Mouse (Mus musculus) testis, postnatal 10 days (tissue): ENCODE results near the gene Crb2.

ENCODE experiments used
- DNase-seq: peaks from one replicate; pipeline ENCODE4 v3.0.0; 2021; ENCODE audit warnings: low spot score

Crb2 gene

DNA sequence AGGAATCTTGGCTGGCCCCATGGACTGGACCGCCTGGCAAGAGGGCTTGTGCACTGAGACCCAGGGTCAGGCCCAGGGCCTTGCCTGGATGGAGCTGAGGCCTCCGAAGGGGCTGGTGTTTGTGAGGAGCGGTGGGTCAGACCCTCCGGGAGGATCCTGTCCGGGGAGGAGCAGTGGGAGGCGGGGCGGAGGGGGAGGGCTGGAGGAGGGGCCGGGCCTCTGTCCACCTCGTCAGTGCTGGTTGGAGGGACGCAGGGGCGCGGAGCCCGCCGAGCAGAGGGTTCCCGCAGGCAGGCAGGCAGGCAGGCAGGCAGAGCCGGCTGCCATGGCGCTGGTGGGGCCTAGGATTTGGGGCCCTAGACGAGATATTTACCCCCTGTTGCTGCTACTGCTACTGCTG, at the start of gene Crb2:
Gene Crb2, plus strand, starts transcription at position 234 of the 400 bp plus-strand sequence.
- DNase-seq = no peak

DNA sequence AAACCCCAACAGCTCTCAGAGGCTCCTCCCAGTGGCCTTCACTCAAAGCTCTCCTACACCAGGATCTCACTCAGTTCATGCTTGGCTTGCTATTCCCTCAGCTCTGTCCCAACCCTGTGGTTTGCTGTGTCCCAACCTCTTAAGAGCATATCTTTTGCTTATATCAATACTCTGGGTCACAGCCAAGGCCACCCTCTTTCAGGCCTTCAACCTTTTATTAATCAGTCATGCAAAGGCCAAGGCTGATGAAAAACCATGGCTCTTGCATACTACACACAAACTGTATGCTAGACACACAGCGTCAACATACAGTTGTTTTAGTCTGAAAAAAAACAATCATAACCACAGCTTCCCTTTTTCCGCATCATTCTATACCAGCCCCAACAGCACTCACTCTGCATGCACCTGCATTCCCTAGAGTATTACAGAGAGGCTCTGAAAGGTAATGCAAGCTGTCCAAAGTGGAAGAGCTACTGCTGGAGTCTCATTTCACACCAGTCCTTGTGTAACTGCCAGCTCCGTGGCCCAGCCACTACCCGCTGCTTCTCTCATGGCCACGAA, 44.7 kb upstream of the Crb2 start:
- no peak for DNase-seq

DNA sequence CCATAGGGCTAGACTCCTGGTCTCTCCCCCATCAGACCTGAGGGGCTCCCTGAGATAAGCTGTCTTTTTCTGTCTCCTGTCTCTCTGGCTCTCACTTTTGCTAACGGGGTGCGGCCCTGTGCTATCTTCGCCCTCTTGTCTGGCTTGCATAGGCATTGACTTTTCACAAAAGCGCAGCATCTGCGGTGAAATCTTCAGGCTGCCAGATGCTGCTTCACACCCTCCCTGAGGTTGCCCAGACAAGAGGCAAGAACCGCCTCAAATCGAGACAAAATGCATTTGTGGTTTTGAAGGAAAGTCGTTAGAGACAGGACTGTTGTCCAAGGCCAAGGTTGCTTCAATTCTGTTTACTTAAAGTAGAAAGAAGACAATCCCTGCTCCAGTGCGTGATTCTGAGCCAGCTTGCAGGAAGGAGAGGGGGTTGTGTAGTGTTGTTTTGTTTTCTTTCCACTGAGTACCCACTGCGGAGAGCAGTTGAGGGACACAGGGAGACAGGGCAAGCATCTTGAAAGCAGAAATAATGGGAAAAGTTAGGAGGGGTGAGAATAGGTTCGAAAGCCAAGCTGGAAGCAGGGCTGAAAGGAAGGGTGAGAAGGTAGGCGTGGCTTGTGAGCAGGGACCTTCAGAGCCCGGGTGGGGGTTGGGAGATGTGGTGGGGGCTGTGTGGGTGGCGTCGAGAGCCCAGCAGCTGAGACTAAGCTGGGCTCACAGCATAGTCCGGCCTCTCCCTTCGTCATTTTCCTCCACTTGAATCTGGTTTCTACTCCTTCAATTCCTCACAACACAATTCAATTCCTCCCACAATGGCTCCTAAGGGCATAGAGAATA, 40.9 kb upstream of the Crb2 start:
- peak; percentile 74 for DNase-seq

DNA sequence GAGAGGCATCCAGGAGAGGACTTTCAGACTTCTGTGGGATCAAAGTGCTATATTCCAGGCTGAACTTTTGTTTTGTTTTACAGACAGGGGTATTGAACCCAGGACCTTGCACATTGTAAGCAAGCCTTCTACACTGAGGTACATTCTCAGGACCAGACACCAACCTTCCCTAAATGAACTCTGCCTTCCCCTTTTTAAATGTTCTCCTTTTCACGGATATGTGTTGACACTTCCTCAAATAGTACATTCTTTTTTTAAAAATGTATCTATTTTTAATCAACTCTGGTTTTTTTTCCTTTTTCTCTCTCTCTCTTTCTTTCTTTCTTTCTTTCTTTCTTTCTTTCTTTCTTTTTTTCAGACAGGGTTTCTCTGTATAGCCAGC, 40.3 kb upstream of the Crb2 start:
- no peak for DNase-seq

DNA sequence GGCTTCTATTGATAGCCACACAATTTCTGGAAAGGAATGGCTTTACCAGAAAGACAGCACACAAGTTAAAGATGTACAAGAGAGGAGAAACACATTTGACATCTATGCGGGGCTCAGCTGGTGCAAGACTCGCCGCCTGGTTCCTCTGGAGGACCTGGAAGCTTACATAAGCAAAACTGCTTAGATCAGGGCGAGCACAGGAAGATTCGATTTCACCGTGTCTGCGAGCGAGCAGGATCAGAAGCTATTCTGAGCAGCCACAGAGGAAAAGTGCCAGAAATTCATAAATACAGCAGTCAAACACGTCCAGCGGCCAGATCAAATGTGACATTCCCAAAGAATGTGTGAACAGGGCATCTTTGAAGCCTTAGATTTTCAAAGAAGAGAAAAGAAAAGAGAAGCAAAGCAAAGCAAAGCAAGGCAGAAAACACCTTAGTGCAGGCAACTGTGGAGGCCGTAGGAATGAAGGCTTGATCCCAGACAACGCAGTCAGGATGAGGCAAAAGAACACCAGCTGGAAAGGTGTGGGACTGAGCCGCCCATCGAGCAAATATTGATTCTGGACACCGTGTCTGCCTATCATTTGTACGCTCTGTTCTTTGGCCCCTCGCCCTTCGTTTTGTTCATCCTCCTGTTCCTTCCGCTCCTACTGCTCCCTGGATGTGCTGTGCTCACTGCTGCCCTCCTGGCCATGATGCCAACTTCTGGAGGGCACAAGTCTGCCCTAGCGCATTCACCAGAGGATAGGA, 34.1 kb upstream of the Crb2 start:
- DNase-seq = no peak

DNA sequence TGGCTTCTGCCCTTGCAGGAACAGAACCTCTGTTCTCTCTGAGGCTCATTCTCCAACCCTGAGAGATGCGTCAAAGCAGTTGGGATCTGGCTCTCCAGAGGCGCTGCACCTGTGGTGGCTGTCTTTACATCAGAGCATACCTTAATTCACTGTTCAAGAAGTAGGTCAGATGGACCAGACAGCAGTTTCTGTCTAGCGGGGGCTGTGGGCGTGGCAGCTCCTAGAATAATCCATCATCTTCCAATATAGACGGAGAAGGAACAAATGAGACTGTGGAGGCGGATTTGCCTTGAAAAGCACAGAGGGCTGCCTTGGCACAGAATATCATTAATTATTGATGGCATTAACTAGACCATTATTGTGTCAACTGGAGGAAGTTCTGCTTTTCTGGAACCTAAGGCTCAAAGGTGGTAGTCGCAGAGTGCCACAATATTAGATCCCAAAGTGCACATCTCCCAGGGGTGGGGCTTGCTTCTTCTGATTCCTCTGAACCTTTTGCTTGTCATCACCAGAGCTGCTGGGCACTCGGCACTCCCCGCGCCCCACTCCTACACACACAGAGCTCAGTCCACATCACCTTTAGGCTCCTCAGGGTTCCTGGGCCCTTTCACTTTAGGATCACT, 31.2 kb upstream of the Crb2 start:
- no peak for DNase-seq

DNA sequence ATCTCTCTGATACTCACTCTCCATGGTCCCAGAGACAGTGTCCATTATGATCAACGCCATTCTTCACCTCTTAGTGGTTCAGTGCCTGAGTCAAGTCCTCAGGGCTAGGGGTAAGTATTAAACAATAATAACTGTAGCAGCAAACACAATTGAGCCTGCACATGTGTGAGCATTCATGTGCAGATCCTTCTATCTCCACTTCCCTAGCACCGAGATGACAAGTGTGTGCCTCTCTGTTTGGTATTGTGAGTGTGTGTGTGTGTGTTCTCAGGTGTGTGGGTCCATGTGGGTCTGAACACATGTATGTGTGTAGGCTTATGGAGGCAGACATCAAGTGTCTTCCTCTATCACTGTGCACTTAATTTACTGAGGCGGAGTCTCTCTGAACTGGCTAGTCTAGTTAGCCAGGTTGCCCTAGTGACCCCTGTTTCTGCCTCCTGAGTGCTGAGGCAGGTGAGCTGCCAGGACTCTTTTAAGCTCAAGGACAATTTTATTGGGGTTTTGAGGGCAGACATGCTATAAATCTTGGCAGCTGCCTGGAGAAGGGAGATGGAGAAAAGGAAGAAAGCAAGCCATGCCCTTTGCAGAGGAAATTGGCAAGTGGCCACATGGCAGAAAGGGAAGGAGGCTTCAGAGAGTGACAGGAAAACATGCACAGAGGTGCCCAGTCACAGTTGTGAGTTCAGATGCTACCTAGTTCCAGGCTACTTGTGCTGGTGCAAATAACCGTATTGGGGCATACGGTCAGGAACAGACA, 29.6 kb upstream of the Crb2 start:
- no peak for DNase-seq

DNA sequence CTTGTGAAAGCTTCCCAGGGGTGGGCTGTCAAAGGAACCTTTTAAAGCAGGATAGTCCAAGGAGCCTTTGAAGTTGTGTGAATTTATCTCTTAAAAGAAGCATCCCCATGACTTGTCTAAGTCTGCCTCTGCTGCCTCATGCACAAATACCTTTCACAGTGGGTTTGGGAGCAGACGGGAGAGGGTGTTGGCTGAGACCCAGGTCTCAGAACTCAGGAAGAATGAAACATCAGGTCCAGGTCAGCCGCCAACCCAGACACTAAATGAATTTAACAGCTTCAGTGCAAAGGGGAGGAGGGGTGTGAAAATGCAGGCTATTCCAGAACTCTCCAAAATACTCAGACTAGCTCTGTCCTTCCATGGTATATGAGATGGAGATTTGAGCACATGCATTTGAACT, 28.1 kb upstream of the Crb2 start:
- no peak for DNase-seq

DNA sequence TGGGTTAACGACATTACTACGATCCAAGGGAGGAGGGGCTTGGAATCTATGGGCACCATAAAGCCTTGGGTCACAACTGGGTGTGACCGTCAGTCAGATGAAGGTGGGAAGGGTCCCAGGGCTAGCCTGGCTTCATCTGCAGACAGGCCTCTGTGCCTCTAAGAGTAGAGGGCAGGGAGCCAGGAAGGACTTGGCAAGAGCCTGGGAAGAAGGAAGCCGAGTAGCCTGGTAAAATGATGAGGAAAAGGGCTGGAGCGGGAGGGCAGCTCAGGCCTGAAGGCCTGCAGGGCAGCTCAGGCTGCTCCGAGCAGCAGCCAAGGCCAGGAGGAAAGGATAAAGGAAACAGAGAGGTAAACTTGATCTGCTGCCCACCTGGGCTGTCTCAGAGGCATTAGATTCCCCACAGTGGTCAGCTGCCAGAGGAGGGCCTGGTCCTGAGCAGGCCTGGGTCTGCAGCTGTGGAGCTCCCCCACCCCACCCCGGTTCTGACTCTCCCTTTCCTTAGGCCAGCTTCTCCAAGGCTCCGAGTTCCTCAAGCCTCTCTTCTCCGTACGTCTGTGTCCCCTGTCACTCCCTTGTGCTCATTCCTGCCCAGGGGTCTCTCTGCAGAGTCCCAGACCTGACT, 27.5 kb upstream of the Crb2 start:
- peak; percentile 70 for DNase-seq

DNA sequence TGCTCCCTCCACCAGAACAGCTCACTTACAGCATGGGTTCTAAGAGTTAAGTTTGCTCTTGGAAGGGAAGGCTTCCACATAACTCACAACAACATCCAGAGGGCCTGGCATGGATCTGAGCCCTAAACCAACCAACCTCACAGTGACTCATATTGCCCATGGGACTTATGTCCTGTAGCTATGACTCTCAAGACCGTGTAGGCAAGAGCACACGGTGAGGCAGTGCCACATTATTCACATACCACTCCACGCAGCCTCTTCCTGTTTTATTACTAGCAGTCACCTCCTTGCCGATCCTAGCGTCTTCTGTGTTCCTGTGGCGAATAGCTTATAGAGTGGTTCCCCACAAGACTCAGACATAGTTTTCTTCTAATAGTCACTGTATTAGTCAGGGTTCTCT, 26.7 kb upstream of the Crb2 start:
- no peak for DNase-seq

DNA sequence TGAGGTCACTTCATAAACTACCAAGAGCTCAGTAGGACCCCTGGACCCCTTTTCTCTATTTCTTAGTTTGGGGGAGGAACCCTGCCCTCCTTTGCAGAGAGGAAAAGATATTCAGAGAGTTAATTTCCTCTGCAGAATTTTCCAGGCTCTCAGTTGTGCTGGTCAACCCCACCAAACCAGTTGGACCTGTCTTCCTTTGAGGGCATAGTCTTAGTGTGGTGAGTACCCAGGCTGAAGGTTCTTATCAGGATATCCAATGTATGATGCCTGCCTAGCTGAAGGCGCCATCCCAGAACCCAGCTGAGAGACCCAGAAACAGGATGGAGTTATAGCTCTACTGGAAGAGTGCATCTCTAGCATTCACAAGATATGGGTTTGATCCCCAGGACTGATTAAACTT, 24.9 kb upstream of the Crb2 start:
- no peak for DNase-seq

DNA sequence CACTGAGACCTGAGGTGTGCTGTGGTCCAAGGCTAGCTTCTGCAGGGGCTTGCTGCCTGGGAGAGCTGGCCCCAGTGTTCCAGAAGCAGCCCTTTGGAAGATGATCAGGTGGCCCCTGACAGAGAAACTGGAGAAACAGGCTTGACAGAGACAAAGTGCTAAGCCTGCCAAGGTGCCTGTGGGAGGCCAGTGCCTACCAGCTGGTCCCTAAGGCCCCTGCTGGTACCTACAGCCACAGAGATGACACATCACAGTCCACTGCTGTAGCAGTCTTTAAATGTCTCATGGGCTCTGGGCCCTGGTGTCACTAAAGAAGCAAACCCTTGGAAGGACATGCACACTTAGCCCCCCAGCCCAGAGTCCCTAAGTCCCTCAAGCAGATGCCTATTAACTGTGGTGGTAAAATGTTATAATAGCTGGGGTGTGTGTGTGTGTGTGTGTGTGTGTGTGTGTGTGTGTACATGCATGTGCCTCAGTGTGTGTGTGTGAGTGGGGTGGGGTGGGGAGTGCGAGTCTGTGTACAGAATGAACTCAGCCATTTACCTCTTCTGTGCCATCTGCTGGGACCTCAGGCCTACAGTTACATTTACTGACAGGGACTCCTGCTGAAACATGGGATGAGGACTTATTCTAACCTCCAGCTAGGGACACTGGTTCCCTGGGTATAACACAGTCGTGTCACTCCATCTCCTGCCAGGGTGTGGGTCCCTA, 19.7 kb upstream of the Crb2 start:
- DNase-seq = no peak

DNA sequence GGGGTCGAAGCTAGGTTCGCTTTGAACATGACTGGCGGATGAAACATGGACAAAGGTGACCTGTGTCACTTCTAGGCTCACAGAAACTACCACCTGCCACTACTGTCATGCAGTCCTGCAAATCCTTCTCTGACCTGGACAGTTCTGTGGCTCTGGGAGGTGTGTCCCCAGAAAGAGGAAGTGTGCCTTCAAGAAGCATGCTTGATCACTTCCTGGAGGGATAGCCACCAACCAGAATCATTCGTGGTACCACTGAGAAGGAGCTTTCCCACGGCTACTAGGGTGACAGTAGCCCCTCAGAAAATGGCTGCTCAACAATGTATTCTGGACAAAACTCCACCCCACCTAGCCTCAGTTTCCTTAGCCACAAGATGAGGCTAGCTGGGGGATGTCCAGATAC, 19.0 kb upstream of the Crb2 start:
- no peak for DNase-seq

DNA sequence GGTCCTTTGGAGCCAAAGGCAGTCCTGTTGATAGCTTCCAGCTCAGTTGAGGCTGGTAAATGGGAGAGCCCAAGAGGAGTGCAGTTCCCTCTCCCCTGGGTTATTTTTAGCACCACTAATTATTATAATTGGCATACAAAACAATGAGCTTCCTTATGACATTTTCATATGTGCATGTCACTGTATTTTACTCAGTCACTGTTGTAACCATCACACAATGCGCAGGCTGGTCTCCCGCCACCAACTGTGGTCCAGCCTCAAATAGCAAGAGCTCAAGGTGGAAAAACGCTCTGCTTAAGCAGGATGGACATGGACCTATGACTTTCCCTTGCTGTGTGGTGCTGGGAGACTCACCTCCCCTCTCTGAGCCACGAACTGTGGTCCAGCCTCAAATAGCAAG, 18.3 kb upstream of the Crb2 start:
- no peak for DNase-seq

DNA sequence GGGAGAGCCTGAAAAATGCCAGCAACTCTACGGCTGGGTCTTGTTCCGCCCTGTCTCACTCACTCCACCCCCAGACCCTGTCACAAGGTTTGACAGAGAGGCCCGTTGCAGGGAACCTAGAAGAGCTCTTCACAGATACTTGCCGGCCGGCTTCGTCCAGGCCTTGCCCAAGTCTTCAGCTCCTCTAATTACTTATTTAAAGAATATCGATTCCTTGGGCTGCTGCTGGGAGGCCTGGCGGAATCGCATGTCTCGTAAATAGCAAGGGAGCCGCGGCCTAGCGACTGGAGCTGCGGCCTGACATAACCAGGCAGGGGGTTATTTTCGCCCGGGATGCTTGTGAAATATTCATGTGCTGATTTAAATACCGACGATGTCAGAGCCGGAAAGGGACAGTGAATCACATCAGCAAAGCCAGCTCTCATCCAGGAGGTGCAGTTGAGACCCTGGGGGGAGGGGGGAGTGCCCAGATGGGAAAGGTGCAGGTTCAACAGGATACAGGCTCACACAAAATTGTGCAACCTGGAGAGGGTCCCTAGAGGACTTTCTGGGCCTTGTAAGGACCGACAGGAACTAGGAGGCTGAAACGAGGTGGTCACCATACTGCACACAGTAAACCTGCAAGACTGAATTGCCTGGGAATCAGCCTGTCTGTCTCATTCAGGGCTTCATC, 17.6 kb upstream of the Crb2 start:
- DNase-seq = no peak

DNA sequence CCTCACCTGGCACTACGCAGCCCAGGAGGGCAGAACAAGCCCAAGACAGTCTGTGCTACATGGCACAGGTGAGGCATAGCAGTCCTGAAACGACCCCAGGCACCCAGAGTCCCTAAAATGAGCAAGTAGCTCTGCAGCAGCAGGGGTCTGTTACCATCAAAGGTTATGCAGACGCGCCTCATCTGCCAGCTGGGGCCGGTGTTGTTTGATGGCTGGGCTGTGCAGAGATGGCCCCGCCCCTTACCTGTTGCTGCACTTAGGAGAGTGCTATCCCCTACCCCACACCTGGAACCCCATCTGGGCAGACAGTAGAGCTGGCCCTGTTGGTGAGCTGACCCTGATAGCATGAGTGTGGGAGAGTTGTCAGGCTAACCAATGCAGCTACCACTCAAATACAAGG, 15.4 kb upstream of the Crb2 start:
- DNase-seq = no peak

DNA sequence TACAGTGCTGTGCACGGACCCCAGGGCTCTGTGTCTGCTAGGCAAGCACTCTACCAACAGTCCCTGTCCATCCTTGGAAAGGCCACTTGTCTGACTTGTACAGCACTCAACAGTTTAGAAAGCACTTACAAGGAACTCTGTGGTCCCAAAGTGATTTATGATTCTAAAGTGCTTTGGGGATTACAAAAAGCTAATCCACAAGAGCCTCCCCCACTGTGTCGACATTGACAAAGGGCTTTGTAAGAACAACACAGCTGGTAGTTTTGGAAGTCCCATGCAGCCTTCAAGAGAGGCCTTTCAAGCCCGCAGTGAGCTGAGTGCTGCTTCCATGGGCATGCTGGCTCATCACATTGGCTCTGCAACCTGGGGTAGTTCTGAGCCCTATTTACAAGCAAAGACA, 12.4 kb upstream of the Crb2 start:
- DNase-seq = no peak

DNA sequence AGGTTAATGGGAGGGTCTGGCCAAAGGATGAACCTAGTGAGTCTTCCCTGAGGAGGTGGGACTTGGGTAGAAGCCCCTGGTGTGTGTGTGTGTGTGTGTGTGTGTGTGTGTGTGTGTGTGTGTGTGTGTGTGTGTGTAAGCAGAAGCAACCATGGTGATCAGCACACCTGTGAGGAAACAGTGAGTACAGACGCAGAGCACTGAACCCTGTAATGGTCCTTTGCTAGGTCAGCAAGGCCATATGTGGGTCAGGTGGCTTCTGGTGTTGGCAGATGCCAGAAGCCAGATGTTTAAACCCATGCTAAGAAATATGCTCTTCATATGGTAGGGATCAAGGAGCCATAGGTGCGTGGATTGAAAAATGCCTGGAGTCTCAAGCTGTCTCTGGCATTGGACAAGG, 11.5 kb upstream of the Crb2 start:
- no peak for DNase-seq

DNA sequence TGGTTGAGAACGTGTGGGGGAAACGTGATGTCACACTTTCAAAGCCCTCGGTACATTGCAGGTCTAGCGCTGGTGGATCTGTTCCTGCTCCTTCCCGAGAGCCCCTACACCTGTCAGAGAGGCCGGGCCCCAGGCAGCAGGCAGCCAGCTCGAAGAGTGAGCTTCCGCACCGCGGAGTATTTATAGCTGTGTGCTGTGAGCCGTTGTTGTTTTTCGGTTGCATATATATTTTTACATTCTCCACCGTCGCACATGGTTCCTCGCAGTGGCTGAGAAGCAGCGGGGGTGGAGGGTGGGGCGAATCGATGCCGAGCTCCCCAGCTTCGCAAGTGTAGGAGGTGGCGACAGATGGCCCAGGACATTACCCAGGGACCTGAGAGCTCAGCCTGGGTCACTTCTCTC, 11.0 kb upstream of the Crb2 start:
- no peak for DNase-seq

DNA sequence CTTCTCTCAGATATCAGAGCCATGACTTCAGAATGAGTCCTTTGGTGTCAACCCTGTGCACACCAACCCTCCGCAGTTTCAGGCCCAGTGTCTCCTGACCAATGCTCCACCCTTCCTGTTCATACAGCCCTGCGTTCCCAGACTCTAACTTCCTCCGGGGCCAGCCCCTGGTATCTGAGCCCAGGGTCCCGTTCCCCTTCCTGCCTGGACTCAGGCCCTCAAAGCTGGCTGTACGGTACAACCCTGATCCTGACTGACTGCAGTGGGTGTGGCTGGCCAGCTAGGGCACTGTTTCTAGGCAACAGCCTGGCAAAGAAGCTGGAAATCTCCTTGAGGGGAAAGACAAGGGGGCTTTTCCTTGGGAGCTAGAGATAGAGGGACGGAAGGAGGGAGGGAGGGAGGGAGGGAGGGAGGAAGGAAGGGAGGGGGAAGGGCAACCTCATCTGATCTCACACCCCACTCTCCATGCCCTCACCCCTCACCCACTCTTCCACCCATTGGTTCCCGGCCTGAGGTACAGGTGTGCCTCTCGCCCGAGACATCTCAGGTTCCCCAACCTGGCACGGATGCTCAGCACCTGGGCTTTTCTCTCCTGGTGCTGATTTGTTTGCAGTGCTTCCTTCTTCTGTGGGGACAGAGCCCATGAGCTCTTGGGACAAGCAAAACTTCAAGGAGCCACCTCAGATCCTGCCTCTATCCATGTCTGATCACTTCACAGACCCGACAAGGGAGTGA, 9.9 kb upstream of the Crb2 start:
- no peak for DNase-seq
